Mouse (Mus musculus) granulocyte monocyte progenitor cell, adult 5-6 weeks (primary cell): Measurements from ENCODE around the gene Tmem42. TPM values are rescaled to one million over a fixed set of nuclear protein-coding genes. Genes with fewer than 3 reads are reported as not detected.

Source experiments
- ATAC-seq: replicated peaks from 2 replicates; pipeline ENCODE4 v1.8.0; 2016; ENCODE audit warnings: mild to moderate bottlenecking, moderate TSS enrichment, inconsistent platforms; ENCODE audit not compliant: poor library complexity, severe bottlenecking
- total RNA-seq, 2 experiments: library from RNA; stranded (forward) in 1 of 2; stranded (reverse) in 1 of 2; fragments of 200-712, 200-1000 nt in 1 of 2; fragments of >200 nt in 1 of 2; fragmentation: Nextera tagmentation in 1 of 2; gene quantifications; 2 replicates each; pipeline ENCODE4 v1.2.3; 2014 to 2017

The Tmem42 gene
- total RNA-seq (2014; fragmentation: Nextera tagmentation) (8.9 and 9.7 TPM in 2 replicates), total RNA-seq (2017) (9.2 and 16.6 TPM in 2 replicates)

- ATAC-seq, result peak; percentile 85
Measured at GRCm38 (mm10) chr9:123020995-123021631, at the start of gene Tmem42. Gene Tmem42, plus strand, starts transcription at chr9:123021326.

- ATAC-seq, result no peak
Measured at GRCm38 (mm10) chr9:122998406-122999192, 22.5 kb upstream of the Tmem42 start.

- ATAC-seq, result no peak
Measured at GRCm38 (mm10) chr9:122999193-122999586, 21.9 kb upstream of the Tmem42 start.

- ATAC-seq, result no peak
Measured at GRCm38 (mm10) chr9:123004718-123005117, 16.4 kb upstream of the Tmem42 start.

GRCm38 (mm10) chr9:123006071-123006470 lies 15.1 kb upstream of the Tmem42 start:
- no peak; the same call in 1 of the 2 replicates for ATAC-seq

- ATAC-seq, result peak; percentile 29; the same call in 1 of the 2 replicates
Measured at GRCm38 (mm10) chr9:123021636-123022379, 682 bp downstream of the Tmem42 start.

DNA sequence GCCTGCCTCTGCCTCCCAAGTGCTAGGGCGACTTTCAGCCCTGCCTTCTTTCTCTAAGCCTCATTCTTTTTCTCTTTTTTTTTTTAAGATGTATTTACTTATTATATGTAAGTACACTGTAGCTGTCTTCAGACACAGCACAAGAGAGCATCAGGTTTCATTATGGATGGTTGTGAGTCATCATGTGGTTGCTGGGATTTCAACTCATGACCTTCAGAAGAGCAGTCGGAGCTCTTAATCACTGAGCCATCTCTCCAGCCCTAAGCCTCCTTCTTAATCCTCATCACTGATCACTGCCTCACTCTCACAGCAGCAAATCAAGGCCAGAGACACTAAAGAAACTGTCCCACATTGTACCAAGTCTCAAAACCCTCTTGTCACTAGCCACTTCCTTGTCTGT lies 3.1 kb downstream of the Tmem42 start:
- no peak for ATAC-seq

GRCm38 (mm10) chr9:123031496-123032246 lies 10.5 kb downstream of the Tmem42 start:
- no peak for ATAC-seq

DNA sequence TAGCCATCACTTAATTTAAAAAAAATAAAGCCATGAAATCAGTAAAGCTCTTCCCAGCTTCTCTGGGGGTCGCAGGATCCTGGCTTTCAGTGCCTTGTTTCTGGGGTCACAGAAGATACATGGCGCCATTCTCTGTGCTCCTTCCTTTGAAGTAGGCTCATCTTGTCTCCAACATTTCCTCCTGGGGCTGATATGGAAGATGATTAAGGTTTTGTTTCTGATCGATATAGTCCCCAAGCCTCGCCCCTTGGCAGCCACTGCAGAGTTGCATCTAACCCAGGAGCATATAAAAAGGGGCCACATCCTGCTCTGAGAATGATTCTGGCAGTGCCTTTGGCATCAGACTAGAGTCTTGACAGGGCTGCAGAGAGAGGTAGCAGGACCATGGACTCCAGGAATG lies 13.3 kb downstream of the Tmem42 start, which contains the start of gene Tgm4:
Gene Tgm4 (plus strand): TSS at position 301 of the 400 bp plus-strand sequence.
- no peak for ATAC-seq

GRCm38 (mm10) chr9:123047665-123048064 lies 26.5 kb downstream of the Tmem42 start:
- peak; percentile 88 for ATAC-seq

GRCm38 (mm10) chr9:123058724-123059292 lies 37.7 kb downstream of the Tmem42 start:
- peak; percentile 100 for ATAC-seq

DNA sequence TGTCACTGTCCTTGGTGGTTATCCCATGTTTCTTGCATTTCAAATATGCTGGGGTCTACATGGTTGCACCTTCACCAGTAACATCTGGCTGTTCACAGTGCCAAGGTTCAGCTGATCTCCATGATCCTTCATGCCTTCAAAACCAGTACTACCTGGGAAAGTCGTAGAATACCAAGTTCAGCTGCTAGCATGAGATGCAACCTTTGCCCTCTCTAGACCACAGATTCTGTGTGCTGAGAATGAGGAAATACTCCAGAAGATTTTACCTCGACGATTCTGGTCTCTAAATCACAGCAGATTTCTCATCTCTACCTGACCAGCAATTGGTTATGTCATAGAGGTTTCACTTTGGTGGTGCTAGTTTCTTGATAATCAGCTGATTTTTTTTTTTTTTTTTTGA lies 39.0 kb downstream of the Tmem42 start:
- no peak for ATAC-seq

Other genes starting within 250 kb of the Tmem42 start
- gene Tcaim, start 215.8 kb upstream of the Tmem42 start, total RNA-seq (2014; fragmentation: Nextera tagmentation), result 7.7 and 7.8 TPM in 2 replicates
- 7.6 and 10.9 TPM in 2 replicates for gene Tcaim, start 215.8 kb upstream of the Tmem42 start, total RNA-seq (2017)
- gene Gm35549, start 177.3 kb upstream of the Tmem42 start, total RNA-seq (2014; fragmentation: Nextera tagmentation), result not detected in 2 replicates
- not detected in 2 replicates for gene Gm35549, start 177.3 kb upstream of the Tmem42 start, total RNA-seq (2017)
- 55.5 and 60.2 TPM in 2 replicates for gene Zfp445, start 155.3 kb upstream of the Tmem42 start, total RNA-seq (2014; fragmentation: Nextera tagmentation)
- gene Zfp445, start 155.3 kb upstream of the Tmem42 start, total RNA-seq (2017), result 66.3 and 78.2 TPM in 2 replicates
- 2.6 and 3.1 TPM in 2 replicates for gene Zkscan7, start 135.6 kb upstream of the Tmem42 start, total RNA-seq (2014; fragmentation: Nextera tagmentation)
- 0.93 and 2.3 TPM in 2 replicates for gene Zkscan7, start 135.6 kb upstream of the Tmem42 start, total RNA-seq (2017)
- gene Zfp105, start 98.3 kb upstream of the Tmem42 start, total RNA-seq (2014; fragmentation: Nextera tagmentation), result 3.3 and 5.4 TPM in 2 replicates
- gene Zfp105, start 98.3 kb upstream of the Tmem42 start, total RNA-seq (2017), result 1.5 and 2.8 TPM in 2 replicates
- gene 1110059G10Rik, start 70.3 kb upstream of the Tmem42 start, total RNA-seq (2014; fragmentation: Nextera tagmentation), result 27.6 and 61.2 TPM in 2 replicates
- gene 1110059G10Rik, start 70.3 kb upstream of the Tmem42 start, total RNA-seq (2017), result 24.9 and 35.6 TPM in 2 replicates
- gene Kif15, start 70.3 kb upstream of the Tmem42 start, total RNA-seq (2014; fragmentation: Nextera tagmentation), result 75.0 and 101 TPM in 2 replicates
- 270 and 405 TPM in 2 replicates for gene Kif15, start 70.3 kb upstream of the Tmem42 start, total RNA-seq (2017)
- gene Tgm4, start 13.4 kb downstream of the Tmem42 start, total RNA-seq (2014; fragmentation: Nextera tagmentation), result 2.1 TPM in 1 of 2 replicates, not detected in the other
- gene Tgm4, start 13.4 kb downstream of the Tmem42 start, total RNA-seq (2017), result 0.05 TPM in 1 of 2 replicates, not detected in the other
- gene Zdhhc3, start 91.9 kb downstream of the Tmem42 start, total RNA-seq (2014; fragmentation: Nextera tagmentation), result 66.7 and 68.4 TPM in 2 replicates
- 43.1 and 47.1 TPM in 2 replicates for gene Zdhhc3, start 91.9 kb downstream of the Tmem42 start, total RNA-seq (2017)
- gene Exosc7, start 91.9 kb downstream of the Tmem42 start, total RNA-seq (2014; fragmentation: Nextera tagmentation), result 85.4 and 103 TPM in 2 replicates
- gene Exosc7, start 91.9 kb downstream of the Tmem42 start, total RNA-seq (2017), result 119 and 126 TPM in 2 replicates
- not detected in 2 replicates for gene Clec3b, start 129.6 kb downstream of the Tmem42 start, total RNA-seq (2014; fragmentation: Nextera tagmentation)
- not detected in 2 replicates for gene Clec3b, start 129.6 kb downstream of the Tmem42 start, total RNA-seq (2017)
- not detected in 2 replicates for gene Cdcp1, start 194.7 kb downstream of the Tmem42 start, total RNA-seq (2014; fragmentation: Nextera tagmentation)
- 0.43 TPM in 1 of 2 replicates, not detected in the other for gene Cdcp1, start 194.7 kb downstream of the Tmem42 start, total RNA-seq (2017)
- 2.3 TPM in 1 of 2 replicates, not detected in the other for gene Tmem158, start 239.4 kb downstream of the Tmem42 start, total RNA-seq (2014; fragmentation: Nextera tagmentation)
- 0.65 TPM in 1 of 2 replicates, not detected in the other for gene Tmem158, start 239.4 kb downstream of the Tmem42 start, total RNA-seq (2017)